Mouse (Mus musculus) liver, embryonic 14.5 days (tissue): ENCODE measurements around the gene Gm38392. TPM values are rescaled to one million over a fixed set of nuclear protein-coding genes. Genes with fewer than 3 reads are reported as not detected.
A peak's percentile ranks its signal among the peaks of the same experiment; 100 is the strongest.

Experiments used
- ATAC-seq: fragments of 200-750 bp; cut with Nextera tagmentation; 2 replicates; pipeline ENCODE4 v1.8.0; 2017; ENCODE audit warnings: moderate number of reproducible peaks, mild to moderate bottlenecking, moderate library complexity; ENCODE audit not compliant: insufficient read depth
- DNase-seq, 3 experiments: peaks; one replicate each; pipeline ENCODE4 v3.0.0-alpha.2; 2012 to 2013; ENCODE audit warnings: low read depth in 3 of 3, low spot score in 3 of 3
- H3K27ac ChIP-seq: fragments of 300-500 bp; sonication (generic); 2 replicates; pipeline ENCODE4 v1.5.1; 2014; ENCODE audit warnings: moderate library complexity, mild to moderate bottlenecking, control low read depth, inconsistent platforms
- H3K27me3 ChIP-seq: fragments of 300-500 bp; sonication (generic); 2 replicates; pipeline ENCODE4 v1.6.1; 2014; ENCODE audit warnings: mild to moderate bottlenecking, low read length, moderate library complexity; ENCODE audit not compliant: control insufficient read depth, insufficient read depth
- H3K36me3 ChIP-seq: fragments of 300-500 bp; sonication (generic); replicated peaks from 2 replicates; pipeline ENCODE4 v1.6.1; 2014; ENCODE audit warnings: low read depth; ENCODE audit not compliant: control insufficient read depth, insufficient read depth
- H3K4me1 ChIP-seq, 2 experiments: fragments of 200-500 bp in 1 of 2; fragments of 300-500 bp in 1 of 2; sonication (generic) in 1 of 2; replicated peaks; 2 replicates each; pipeline ENCODE4 v1.6.1; 2012 to 2014; ENCODE audit warnings: antibody characterized with exemption in 1 of 2, inconsistent platforms in 1 of 2, low read length in 1 of 2; ENCODE audit not compliant: control insufficient read depth in 2 of 2, insufficient read depth in 2 of 2
- H3K4me2 ChIP-seq: fragments of 300-500 bp; sonication (generic); 2 replicates; pipeline ENCODE4 v1.6.1; 2014; ENCODE audit warnings: low read depth, mild to moderate bottlenecking, control low read depth, moderate library complexity
- H3K4me3 ChIP-seq, 2 experiments: fragments of 200-500 bp in 1 of 2; fragments of 300-500 bp in 1 of 2; sonication (generic) in 1 of 2; 2 replicates each; pipeline ENCODE4 v1.5.1; 2012 to 2014; ENCODE audit warnings: low read depth in 2 of 2, low read length in 2 of 2, mild to moderate bottlenecking in 2 of 2, control low read depth in 1 of 2, inconsistent platforms in 1 of 2, moderate library complexity in 1 of 2; ENCODE audit not compliant: insufficient read depth in 1 of 2
- H3K9ac ChIP-seq: fragments of 300-500 bp; sonication (generic); replicated peaks from 2 replicates; pipeline ENCODE4 v1.6.1; 2014; ENCODE audit warnings: mild to moderate bottlenecking, control low read depth, moderate library complexity
- H3K9me3 ChIP-seq: fragments of 300-500 bp; sonication (generic); 2 replicates; pipeline ENCODE4 v1.6.1; 2016; ENCODE audit warnings: low read length, mixed read lengths; ENCODE audit not compliant: control insufficient read depth
- CTCF ChIP-seq: IDR thresholded peaks from 2 replicates; pipeline ENCODE4 v1.5.1; 2016; ENCODE audit warnings: antibody characterized with exemption, low read depth, control low read depth
- EP300 ChIP-seq: IDR thresholded peaks from 2 replicates; pipeline ENCODE4 v1.6.1; 2016; ENCODE audit warnings: antibody characterized with exemption, low read depth
- WGBS: fragments of 180-500 bp; shearing (Covaris S2); extraction: QIAGEN DNeasy Blood & Tissue Kit; methylation state at CpG from one replicate; pipeline ENCODE4 v1.1.7; 2014; ENCODE audit not compliant: insufficient replicate concordance; 5-methylcytosine and 5-hydroxymethylcytosine counted together
- polyA plus RNA-seq, 2 experiments: library from polyadenylated mRNA; depleted of rRNA in 1 of 2; stranded (reverse) in 1 of 2; unstranded in 1 of 2; fragments of >200 nt; fragmentation: Nextera tagmentation in 1 of 2; extraction: Ambion mirVana in 1 of 2; gene quantifications; 2 replicates each; pipeline versions ENCODE4 v1.2.1 to v1.2.3; 2012 to 2014

The Gm38392 gene
- polyA plus RNA-seq, 2 experiments, result not detected

GRCm38 (mm10) chr3:88219940-88220339 lies 67.1 kb downstream of the Gm38392 start:
- Histone ChIP-seq H3K4me1 (no peaks in the 10 kb centered on the region), H3K4me2 (no peak overlapping the region), H3K4me3 (no peak overlapping the region), H3K27me3 (peaks cover 58% of the 10 kb centered on the region), H3K9ac (no peak overlapping the region), H3K36me3 (no peaks in the 10 kb centered on the region), H3K9me3 (no peaks in the 10 kb centered on the region), H3K27ac (no peak overlapping the region)
- DNase-seq (no peak), ATAC-seq (no peak)
- TF ChIP-seq CTCF, result no peak
- no peak for TF ChIP-seq EP300
- WGBS, result 11% methylated on average over 9 of the region's 9 CpGs

- Histone ChIP-seq H3K9ac (no peak overlapping the region), H3K4me3 (no peak overlapping the region), H3K27me3 (peaks cover 79% of the 10 kb centered on the region), H3K9me3 (no peaks in the 10 kb centered on the region), H3K4me1 (peaks cover 0 to 4% of the 10 kb centered on the region in 2 experiments; a peak in 2 of 4 replicates), H3K4me2 (no peak overlapping the region), H3K27ac (no peak overlapping the region), H3K36me3 (no peaks in the 10 kb centered on the region)
- WGBS, result 20% methylated on average over 2 of the region's 2 CpGs
- no peak for TF ChIP-seq EP300
- no peak for TF ChIP-seq CTCF
- DNase-seq (no peak), ATAC-seq (no peak)
Measured at GRCm38 (mm10) chr3:88217679-88218078, 69.3 kb downstream of the Gm38392 start.

GRCm38 (mm10) chr3:88216534-88217326 lies 70.3 kb downstream of the Gm38392 start:
- H3K4me1 ChIP-seq, result peaks cover 0 to 10% of the 10 kb centered on the region in 2 experiments; a peak in 2 of 4 replicates
- TF ChIP-seq EP300 (no peak), CTCF (no peak)
- no peaks in the 10 kb centered on the region for H3K9me3 ChIP-seq
- no peak overlapping the region for H3K4me2 ChIP-seq
- no peak for ATAC-seq
- no peak overlapping the region for H3K9ac ChIP-seq
- no peaks in the 10 kb centered on the region for H3K36me3 ChIP-seq
- H3K27me3 ChIP-seq, result peaks cover 86% of the 10 kb centered on the region
- DNase-seq, result no peak
- H3K4me3 ChIP-seq, result no peak overlapping the region
- no peak overlapping the region for H3K27ac ChIP-seq
- 12% methylated on average over 7 of the region's 7 CpGs for WGBS

GRCm38 (mm10) chr3:88216116-88216515 lies 70.9 kb downstream of the Gm38392 start:
- no peak overlapping the region for H3K4me3 ChIP-seq
- H3K9me3 ChIP-seq, result no peaks in the 10 kb centered on the region
- H3K4me2 ChIP-seq, result no peak overlapping the region
- peaks cover 88% of the 10 kb centered on the region for H3K27me3 ChIP-seq
- no peak for ATAC-seq
- H3K36me3 ChIP-seq, result no peaks in the 10 kb centered on the region
- 4% methylated on average over 6 of the region's 6 CpGs for WGBS
- H3K27ac ChIP-seq, result no peak overlapping the region
- no peak overlapping the region for H3K9ac ChIP-seq
- TF ChIP-seq CTCF, result no peak
- no peak for DNase-seq
- H3K4me1 ChIP-seq, result peaks cover 0 to 10% of the 10 kb centered on the region in 2 experiments; a peak in 2 of 4 replicates

GRCm38 (mm10) chr3:88215553-88216004 lies 71.4 kb downstream of the Gm38392 start:
- Histone ChIP-seq H3K36me3 (no peaks in the 10 kb centered on the region), H3K4me3 (peak overlapping the region in 1 of 2 experiments; percentile 33; a peak in 3 of 4 replicates), H3K9ac (no peak overlapping the region), H3K27me3 (peaks cover 90% of the 10 kb centered on the region), H3K27ac (no peak overlapping the region), H3K9me3 (no peaks in the 10 kb centered on the region), H3K4me1 (peaks cover 0 to 10% of the 10 kb centered on the region in 2 experiments; a peak in 2 of 4 replicates), H3K4me2 (peak overlapping the region; percentile 51)
- ATAC-seq (no peak), DNase-seq (no peak)
- WGBS, result 2% methylated on average over 23 of the region's 23 CpGs
- TF ChIP-seq EP300 (no peak), CTCF (no peak)
